Comparison of ENCODE assay signal across 25 mouse cellular contexts in genomic region chr5:66720921-66721320, GRCm38 (mm10). TPM values are rescaled to one million over a fixed set of nuclear protein-coding genes. Genes with fewer than 3 reads are reported as not detected.
A peak's percentile ranks its signal among the peaks of the same experiment; 100 is the strongest.
DNase-seq lines count a peak whose midpoint lies in the region; ATAC-seq and TF ChIP-seq lines count a peak whose summit lies in the region.
"Had no signal": no experiment of that assay in that cellular context is flagged by ENCODE, and none has a peak within 500 bp of the region (broad histone marks: within the 10 kb centered on the region; RNA-seq: fewer than 3 reads in every experiment).

No protein-coding gene starts in this region.

- H3K27me3 ChIP-seq in forebrain, embryonic 10.5 days (ENCODE audit: poor library complexity, severe bottlenecking) = 0 out of 2 replicates have a peak, but pooled peaks cover 2% of the 10 kb centered on the region
- H3K27me3 ChIP-seq in forebrain, postnatal 0 days (ENCODE audit: insufficient read depth, low read length) = no peaks in the 10 kb centered on the region
- no peaks in the 10 kb centered on the region for H3K27me3 ChIP-seq in ES-Bruce4 (ENCODE audit: control insufficient read depth, insufficient read depth, low read length, poor library complexity, severe bottlenecking)
- H3K27me3 ChIP-seq in embryonic facial prominence, embryonic 10.5 days (replicated peaks; ENCODE audit: low read depth, poor library complexity, severe bottlenecking) = no peaks in the 10 kb centered on the region
- H3K27me3 ChIP-seq in midbrain, embryonic 13.5 days = no peaks in the 10 kb centered on the region
- H3K27me3 ChIP-seq: forebrain, embryonic 12.5 days; hindbrain, embryonic 15.5 days; intestine, embryonic 15.5 days; stomach, embryonic 15.5 days had no signal

- no peak for ATAC-seq in forebrain, postnatal 0 days
- ATAC-seq in midbrain, embryonic 13.5 days = peak; percentile 73; the same call in 1 of the 2 replicates
- ATAC-seq: intestine, embryonic 15.5 days; lung, postnatal 0 days had no signal

- no peaks in the 10 kb centered on the region for H3K9me3 ChIP-seq in forebrain, embryonic 10.5 days
- no peaks in the 10 kb centered on the region for H3K9me3 ChIP-seq in forebrain, postnatal 0 days (ENCODE audit: low read length)
- H3K9me3 ChIP-seq in ES-Bruce4 (replicated peaks; ENCODE audit: control insufficient read depth, insufficient read depth, low read length, poor library complexity, severe bottlenecking) = no peaks in the 10 kb centered on the region
- no peaks in the 10 kb centered on the region for H3K9me3 ChIP-seq in embryonic facial prominence, embryonic 10.5 days
- H3K9me3 ChIP-seq in midbrain, embryonic 13.5 days = no peaks in the 10 kb centered on the region
- H3K9me3 ChIP-seq: forebrain, embryonic 12.5 days; heart, embryonic 15.5 days; hindbrain, embryonic 15.5 days; intestine, embryonic 15.5 days; midbrain, embryonic 12.5 days; stomach, embryonic 15.5 days had no signal

- TF ChIP-seq CTCF in forebrain, postnatal 0 days (IDR thresholded peaks at IDR 0.05; ENCODE audit: low read depth) = no peak
- TF ChIP-seq CTCF in ES-Bruce4 (IDR thresholded peaks at IDR 0.05; ENCODE audit: low read depth, low read length) = no peak

- TF ChIP-seq EP300 in ES-Bruce4 (IDR thresholded peaks at IDR 0.05; ENCODE audit: insufficient read depth, low read depth, low read length) = no peak

- WGBS in forebrain, embryonic 10.5 days = 6% methylated on average over 5 of the region's 5 CpGs
- WGBS in forebrain, postnatal 0 days = 15% methylated on average over 5 of the region's 5 CpGs
- WGBS in embryonic facial prominence, embryonic 10.5 days = 11% methylated on average over 5 of the region's 5 CpGs
- 4% methylated on average over 5 of the region's 5 CpGs for WGBS in midbrain, embryonic 13.5 days

- DNase-seq in forebrain, embryonic 10.5 days (ENCODE audit: extremely low spot score, low spot score) = no peak
- no peak for DNase-seq in forebrain, postnatal 0 days
- DNase-seq in embryonic facial prominence, embryonic 10.5 days (ENCODE audit: low spot score) = no peak
- no peak for DNase-seq in layer of hippocampus, adult 8-10 months (ENCODE audit: low spot score in 2 of 2)
- no peak for DNase-seq in cerebellum, adult 11 months
- DNase-seq: adrenal gland, adult 2 months; cerebellum, adult 18-20 months; cerebellum, postnatal 25 days; gastrocnemius, postnatal 36 days; heart, postnatal 4 days; kidney, adult 9 months; kidney, postnatal 14 days; layer of hippocampus, postnatal 36 days; liver; thymus, postnatal 25 days had no signal

- TF ChIP-seq POLR2A in ES-Bruce4 (IDR thresholded peaks at IDR 0.05; ENCODE audit: insufficient read depth, low read length) = no peak

- no peak overlapping the region for H3K9ac ChIP-seq in forebrain, postnatal 0 days
- H3K9ac ChIP-seq in ES-Bruce4 (ENCODE audit: low read depth, poor library complexity, severe bottlenecking) = no peak overlapping the region
- H3K9ac ChIP-seq in midbrain, embryonic 13.5 days (replicated peaks) = no peak overlapping the region
- H3K9ac ChIP-seq: forebrain, embryonic 12.5 days; heart, embryonic 15.5 days; hindbrain, embryonic 15.5 days; intestine, embryonic 15.5 days; midbrain, embryonic 12.5 days; stomach, embryonic 15.5 days had no signal

- H3K4me2 ChIP-seq in forebrain, postnatal 0 days (ENCODE audit: low read depth) = no peak overlapping the region
- H3K4me2 ChIP-seq in midbrain, embryonic 13.5 days (replicated peaks) = no peak overlapping the region
- H3K4me2 ChIP-seq: forebrain, embryonic 12.5 days; heart, embryonic 15.5 days; hindbrain, embryonic 15.5 days; intestine, embryonic 15.5 days; midbrain, embryonic 12.5 days; stomach, embryonic 15.5 days had no signal

- H3K4me1 ChIP-seq in forebrain, embryonic 10.5 days = peaks cover 43% of the 10 kb centered on the region
- H3K4me1 ChIP-seq in forebrain, postnatal 0 days (ENCODE audit: insufficient read depth) = peaks cover 3% of the 10 kb centered on the region; the same call in 1 of the 2 replicates
- no peaks in the 10 kb centered on the region for H3K4me1 ChIP-seq in ES-Bruce4 (ENCODE audit: control insufficient read depth, insufficient read depth, low read length)
- peaks cover 49% of the 10 kb centered on the region for H3K4me1 ChIP-seq in embryonic facial prominence, embryonic 10.5 days
- H3K4me1 ChIP-seq in midbrain, embryonic 13.5 days (replicated peaks) = peaks cover 26% of the 10 kb centered on the region
- H3K4me1 ChIP-seq: intestine, embryonic 15.5 days; stomach, embryonic 15.5 days had no signal

- no peaks in the 10 kb centered on the region for H3K36me3 ChIP-seq in forebrain, embryonic 10.5 days (replicated peaks)
- H3K36me3 ChIP-seq in forebrain, postnatal 0 days (ENCODE audit: insufficient read depth) = no peaks in the 10 kb centered on the region
- H3K36me3 ChIP-seq in ES-Bruce4 (ENCODE audit: control insufficient read depth, insufficient read depth, low read length, poor library complexity, severe bottlenecking) = no peaks in the 10 kb centered on the region
- H3K36me3 ChIP-seq in embryonic facial prominence, embryonic 10.5 days (replicated peaks) = no peaks in the 10 kb centered on the region
- no peaks in the 10 kb centered on the region for H3K36me3 ChIP-seq in midbrain, embryonic 13.5 days
- H3K36me3 ChIP-seq: forebrain, embryonic 12.5 days; heart, embryonic 15.5 days; hindbrain, embryonic 15.5 days; intestine, embryonic 15.5 days; midbrain, embryonic 12.5 days; stomach, embryonic 15.5 days had no signal

- no peak overlapping the region for H3K4me3 ChIP-seq in forebrain, embryonic 10.5 days
- no peak overlapping the region for H3K4me3 ChIP-seq in forebrain, postnatal 0 days (ENCODE audit: low read depth, low read length)
- H3K4me3 ChIP-seq in ES-Bruce4 (ENCODE audit: low read depth, low read length) = no peak overlapping the region
- H3K4me3 ChIP-seq in embryonic facial prominence, embryonic 10.5 days = no peak overlapping the region
- H3K4me3 ChIP-seq in midbrain, embryonic 13.5 days (replicated peaks) = no peak overlapping the region
- H3K4me3 ChIP-seq: forebrain, embryonic 12.5 days; heart, embryonic 15.5 days; hindbrain, embryonic 15.5 days; intestine, embryonic 15.5 days; midbrain, embryonic 12.5 days; stomach, embryonic 15.5 days had no signal

- H3K27ac ChIP-seq in forebrain, embryonic 10.5 days = peak overlapping the region; percentile 53; the same call in 1 of the 2 replicates
- H3K27ac ChIP-seq in forebrain, postnatal 0 days (ENCODE audit: low read depth, low read length) = no peak overlapping the region
- H3K27ac ChIP-seq in ES-Bruce4 (ENCODE audit: insufficient read depth, low read length) = 0 out of 2 replicates have a peak overlapping the region, but pooled peaks have one; percentile 13
- 0 out of 2 replicates have a peak overlapping the region, but pooled peaks have one; percentile 25 for H3K27ac ChIP-seq in embryonic facial prominence, embryonic 10.5 days (replicated peaks)
- H3K27ac ChIP-seq in midbrain, embryonic 13.5 days = no peak overlapping the region; the same call in 1 of the 2 replicates
- H3K27ac ChIP-seq: forebrain, embryonic 12.5 days; heart, embryonic 15.5 days; hindbrain, embryonic 15.5 days; intestine, embryonic 15.5 days; macrophage; midbrain, embryonic 12.5 days; stomach, embryonic 15.5 days had no signal

RNA-seq across cellular contexts. Expression of gene Limch1, which starts 24.7 kb away (rescaled TPM):
- polyA plus RNA-seq in forebrain, embryonic 10.5 days (2016; fragmentation: Nextera tagmentation; extraction: Ambion mirVana) = 26.6 and 28.3 TPM in 2 replicates
- 114 and 133 TPM in 2 replicates for total RNA-seq in forebrain, postnatal 0 days (2014; rRNA removed)
- 49.5 and 62.8 TPM in 2 replicates for polyA plus RNA-seq in forebrain, postnatal 0 days (2015; fragmentation: Nextera tagmentation; extraction: Ambion mirVana)
- polyA plus RNA-seq in ES-Bruce4 (2011; ENCODE audit: insufficient read depth, insufficient read length, low read depth, missing spikeins) = 9.8 and 15.7 TPM in 2 replicates
- polyA plus RNA-seq in embryonic facial prominence, embryonic 10.5 days (2016; fragmentation: Nextera tagmentation; extraction: Ambion mirVana) = 47.1 and 50.8 TPM in 2 replicates
- polyA plus RNA-seq in midbrain, embryonic 13.5 days (2015; fragmentation: Nextera tagmentation; extraction: Ambion mirVana) = 37.4 and 41.9 TPM in 2 replicates
- 100 to 1,000 TPM; 112 to 133 (median 124) TPM for total RNA-seq in layer of hippocampus, adult 8-10 months (2022)
- polyA plus RNA-seq: macrophage had no signal

RNA-seq across cellular contexts. Expression of gene Uchl1, which starts 45.0 kb away (rescaled TPM):
- polyA plus RNA-seq in forebrain, embryonic 10.5 days (2016; fragmentation: Nextera tagmentation; extraction: Ambion mirVana) = 202 and 227 TPM in 2 replicates
- 1,756 and 1,892 TPM in 2 replicates for total RNA-seq in forebrain, postnatal 0 days (2014; rRNA removed)
- polyA plus RNA-seq in forebrain, postnatal 0 days (2015; fragmentation: Nextera tagmentation; extraction: Ambion mirVana) = 1,681 and 1,809 TPM in 2 replicates
- 53.0 and 54.8 TPM in 2 replicates for polyA plus RNA-seq in ES-Bruce4 (2011; ENCODE audit: insufficient read depth, insufficient read length, low read depth, missing spikeins)
- 128 and 137 TPM in 2 replicates for polyA plus RNA-seq in embryonic facial prominence, embryonic 10.5 days (2016; fragmentation: Nextera tagmentation; extraction: Ambion mirVana)
- polyA plus RNA-seq in midbrain, embryonic 13.5 days (2015; fragmentation: Nextera tagmentation; extraction: Ambion mirVana) = 1,181 and 1,187 TPM in 2 replicates
- 100 to 1,000 TPM; 830 to 915 (median 871) TPM for total RNA-seq in layer of hippocampus, adult 8-10 months (2022)
- polyA plus RNA-seq: macrophage had no signal

Comparison
In these comparisons a context has a peak if more than half of its experiments do, and no peak if none do; other contexts are left out.
1. H3K27ac ChIP-seq: peak in forebrain, embryonic 10.5 days (single experiment), ES-Bruce4 (single experiment) and embryonic facial prominence, embryonic 10.5 days (single experiment); none in forebrain, postnatal 0 days (single experiment) and midbrain, embryonic 13.5 days (single experiment).